ENCODE assay signal across 8 mouse cellular contexts in genomic region chr10:17213310-17214064, GRCm38 (mm10).
DNase-seq lines count a peak whose midpoint lies in the region; ATAC-seq lines count a peak whose summit lies in the region.

No protein-coding gene starts in this region.

- WGBS in embryonic facial prominence, embryonic 12.5 days: 3% methylated on average over 6 of the region's 7 CpGs
- WGBS in intestine, embryonic 16.5 days: 37% methylated on average over 6 of the region's 7 CpGs
- 25% methylated on average over 7 of the region's 7 CpGs for WGBS in neural tube, embryonic 15.5 days

- DNase-seq in layer of hippocampus, adult 18-20 months (ENCODE audit: low spot score in 2 of 2): peak; percentile 27 to 66
- DNase-seq in layer of hippocampus, adult 9-10 months (ENCODE audit: low spot score): no peak
- no peak for DNase-seq in urinary bladder, postnatal 4 days (ENCODE audit: low spot score in 2 of 2)
- DNase-seq in spleen, postnatal 14 days (ENCODE audit: low spot score in 2 of 2): no peak

- no peaks in the 10 kb centered on the region for H3K9me3 ChIP-seq in embryonic facial prominence, embryonic 12.5 days
- no peaks in the 10 kb centered on the region for H3K9me3 ChIP-seq in intestine, embryonic 16.5 days (ENCODE audit: control insufficient read depth, low read length)
- H3K9me3 ChIP-seq in neural tube, embryonic 15.5 days (replicated peaks): no peaks in the 10 kb centered on the region

- peaks cover 14% of the 10 kb centered on the region for H3K4me1 ChIP-seq in embryonic facial prominence, embryonic 12.5 days
- peaks cover 5% of the 10 kb centered on the region for H3K4me1 ChIP-seq in intestine, embryonic 16.5 days (ENCODE audit: control insufficient read depth, insufficient read depth, low read length)
- H3K4me1 ChIP-seq in neural tube, embryonic 15.5 days: no peaks in the 10 kb centered on the region

- no peak overlapping the region for H3K9ac ChIP-seq in embryonic facial prominence, embryonic 12.5 days
- H3K9ac ChIP-seq in intestine, embryonic 16.5 days (ENCODE audit: low read depth, low read length): no peak overlapping the region
- H3K9ac ChIP-seq in neural tube, embryonic 15.5 days (replicated peaks): no peak overlapping the region

- H3K36me3 ChIP-seq in embryonic facial prominence, embryonic 12.5 days: no peaks in the 10 kb centered on the region
- no peaks in the 10 kb centered on the region for H3K36me3 ChIP-seq in intestine, embryonic 16.5 days (ENCODE audit: control insufficient read depth, insufficient read depth, low read length)
- no peaks in the 10 kb centered on the region for H3K36me3 ChIP-seq in neural tube, embryonic 15.5 days

- peak overlapping the region; percentile 73 for H3K27ac ChIP-seq in embryonic facial prominence, embryonic 12.5 days
- H3K27ac ChIP-seq in intestine, embryonic 16.5 days (ENCODE audit: low read length): peak overlapping the region; percentile 43; the same call in 1 of the 2 replicates
- no peak overlapping the region for H3K27ac ChIP-seq in neural tube, embryonic 15.5 days (replicated peaks)

- H3K27me3 ChIP-seq in embryonic facial prominence, embryonic 12.5 days: no peaks in the 10 kb centered on the region
- H3K27me3 ChIP-seq in intestine, embryonic 16.5 days (replicated peaks; ENCODE audit: control insufficient read depth, insufficient read depth, low read length): no peaks in the 10 kb centered on the region
- H3K27me3 ChIP-seq in neural tube, embryonic 15.5 days (replicated peaks): no peaks in the 10 kb centered on the region

- peak; percentile 78 for ATAC-seq in embryonic facial prominence, embryonic 12.5 days (ENCODE audit: insufficient number of reproducible peaks, insufficient read depth, low FRiP score, low TSS enrichment)
- ATAC-seq in intestine, embryonic 16.5 days: peak; percentile 76
- no peak for ATAC-seq in neural tube, embryonic 15.5 days (ENCODE audit: low FRiP score)
- no peak for ATAC-seq in activated CD4-positive, CD25-positive, alpha-beta regulatory T cell, adult 4 months

- H3K4me3 ChIP-seq in embryonic facial prominence, embryonic 12.5 days: no peak overlapping the region
- no peak overlapping the region for H3K4me3 ChIP-seq in intestine, embryonic 16.5 days (ENCODE audit: low read length)
- no peak overlapping the region for H3K4me3 ChIP-seq in neural tube, embryonic 15.5 days (replicated peaks)

- peak overlapping the region; percentile 25 for H3K4me2 ChIP-seq in embryonic facial prominence, embryonic 12.5 days (replicated peaks)
- no peak overlapping the region for H3K4me2 ChIP-seq in intestine, embryonic 16.5 days (ENCODE audit: low read depth, low read length)
- H3K4me2 ChIP-seq in neural tube, embryonic 15.5 days: peak overlapping the region; percentile 31

Comparison
In these comparisons a context has a peak if more than half of its experiments do, and no peak if none do; other contexts are left out.
1. DNase-seq: peak in layer of hippocampus, adult 18-20 months (2 of 2); none in layer of hippocampus, adult 9-10 months (single experiment), urinary bladder, postnatal 4 days (0 of 2) and spleen, postnatal 14 days (0 of 2).
2. ATAC-seq: peak in embryonic facial prominence, embryonic 12.5 days (single experiment) and intestine, embryonic 16.5 days (single experiment); none in neural tube, embryonic 15.5 days (single experiment) and activated CD4-positive, CD25-positive, alpha-beta regulatory T cell, adult 4 months (single experiment).